Mouse (Mus musculus) neural tube, embryonic 11.5 days (tissue): Measurements from ENCODE around the gene Mapk10. TPM values are rescaled to one million over a fixed set of nuclear protein-coding genes. Genes with fewer than 3 reads are reported as not detected.
A peak's percentile ranks its signal among the peaks of the same experiment; 100 is the strongest.

Experiments used
- ATAC-seq: fragments of 200-750 bp; cut with Nextera tagmentation; 2 replicates; pipeline ENCODE4 v1.8.0; 2017; ENCODE audit warnings: moderate number of reproducible peaks, mild to moderate bottlenecking, moderate TSS enrichment, moderate library complexity; ENCODE audit not compliant: insufficient read depth, low FRiP score, low TSS enrichment
- DNase-seq: peaks from one replicate; pipeline ENCODE4 v3.0.0-alpha.2; 2015; ENCODE audit warnings: low spot score
- H3K27ac ChIP-seq: fragments of 300-500 bp; sonication (generic); 2 replicates; pipeline ENCODE4 v1.5.1; 2014; ENCODE audit warnings: low read depth, mild to moderate bottlenecking, low read length
- H3K27me3 ChIP-seq: fragments of 300-500 bp; sonication (generic); 2 replicates; pipeline ENCODE4 v1.6.1; 2014; ENCODE audit warnings: mild to moderate bottlenecking, low read length, mixed read lengths; ENCODE audit not compliant: control insufficient read depth, insufficient read depth
- H3K36me3 ChIP-seq: fragments of 300-500 bp; sonication (generic); 2 replicates; pipeline ENCODE4 v1.6.1; 2014; ENCODE audit warnings: mild to moderate bottlenecking, low read length, moderate library complexity, mixed read lengths; ENCODE audit not compliant: control insufficient read depth, insufficient read depth
- H3K4me1 ChIP-seq: fragments of 300-500 bp; sonication (generic); 2 replicates; pipeline ENCODE4 v1.6.1; 2014; ENCODE audit warnings: low read length, mixed read lengths; ENCODE audit not compliant: control insufficient read depth, insufficient read depth
- H3K4me2 ChIP-seq: fragments of 300-500 bp; sonication (generic); 2 replicates; pipeline ENCODE4 v1.6.1; 2014; ENCODE audit warnings: low read depth, mild to moderate bottlenecking, moderate library complexity
- H3K4me3 ChIP-seq: fragments of 300-500 bp; sonication (generic); 2 replicates; pipeline ENCODE4 v1.5.1; 2014; ENCODE audit warnings: low read depth, low read length
- H3K9ac ChIP-seq: fragments of 300-500 bp; sonication (generic); 2 replicates; pipeline ENCODE4 v1.6.1; 2014; ENCODE audit warnings: mild to moderate bottlenecking, low read length
- H3K9me3 ChIP-seq: fragments of 300-500 bp; sonication (generic); 2 replicates; pipeline ENCODE4 v1.6.1; 2016; ENCODE audit warnings: low read length; ENCODE audit not compliant: control insufficient read depth
- WGBS: fragments of 180-500 bp; shearing (Covaris S2); extraction: QIAGEN DNeasy Blood & Tissue Kit; methylation state at CpG from one replicate; pipeline ENCODE4 v1.1.7; 2014; 5-methylcytosine and 5-hydroxymethylcytosine counted together
- polyA plus RNA-seq: library from polyadenylated mRNA; unstranded; fragments of >200 nt; fragmentation: Nextera tagmentation; extraction: Ambion mirVana; gene quantifications from 2 replicates; pipeline ENCODE4 v1.2.1, GENCODE M21; 2014

Gene Mapk10
- polyA plus RNA-seq, 1 experiment from 2014 or later = 46.3 TPM

DNA sequence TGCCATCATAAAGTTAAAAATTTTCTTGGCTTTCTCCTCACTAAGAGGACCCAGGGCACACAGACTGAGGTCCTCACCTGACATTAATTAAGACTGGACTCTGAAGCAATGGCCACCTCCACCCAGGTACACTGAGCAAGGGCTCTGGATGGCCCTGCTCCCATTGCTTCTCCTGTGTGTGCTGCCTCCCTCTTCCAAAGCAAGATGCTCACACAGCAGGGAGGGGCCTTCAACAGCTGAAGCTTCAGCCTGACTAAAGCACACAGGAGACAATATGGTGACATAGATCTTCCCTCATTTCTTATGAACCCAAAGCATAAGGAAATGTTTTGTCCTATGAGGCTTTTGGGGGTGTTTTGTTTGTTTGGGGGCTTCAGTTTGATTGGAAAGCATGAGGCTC, 215.2 kb downstream of the Mapk10 start:
- DNase-seq = no peak
- H3K4me1 ChIP-seq = no peaks in the 10 kb centered on the region
- no peaks in the 10 kb centered on the region for H3K36me3 ChIP-seq
- no peak overlapping the region for H3K4me3 ChIP-seq
- H3K9me3 ChIP-seq = no peaks in the 10 kb centered on the region
- H3K27me3 ChIP-seq = no peaks in the 10 kb centered on the region
- H3K27ac ChIP-seq = no peak overlapping the region
- H3K4me2 ChIP-seq = no peak overlapping the region
- ATAC-seq = no peak
- no peak overlapping the region for H3K9ac ChIP-seq

DNA sequence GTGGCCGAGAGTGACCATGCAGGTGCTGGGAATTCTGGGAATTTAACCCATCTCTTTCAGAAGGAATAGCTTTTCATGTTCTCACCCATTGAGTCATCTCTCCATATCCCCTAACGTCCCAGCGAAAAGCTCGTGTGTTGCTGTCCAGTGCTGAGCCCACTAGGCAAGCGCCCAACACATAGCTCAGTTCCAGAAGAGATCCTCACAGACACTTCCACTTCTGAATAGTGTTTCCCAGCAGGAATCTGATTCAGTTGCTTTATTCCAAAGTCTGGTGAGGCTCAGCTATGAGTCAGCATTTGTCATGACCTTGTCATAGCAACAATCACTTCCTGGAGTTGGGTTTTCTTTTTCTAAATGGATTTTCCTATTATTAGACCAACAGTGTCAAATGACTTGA, 217.2 kb downstream of the Mapk10 start:
- Histone ChIP-seq H3K27me3 (no peaks in the 10 kb centered on the region), H3K4me3 (no peak overlapping the region), H3K4me1 (no peaks in the 10 kb centered on the region), H3K36me3 (no peaks in the 10 kb centered on the region), H3K27ac (no peak overlapping the region), H3K9ac (no peak overlapping the region), H3K4me2 (no peak overlapping the region), H3K9me3 (no peaks in the 10 kb centered on the region)
- WGBS = 88% methylated on average over 5 of the region's 5 CpGs
- DNase-seq = no peak
- ATAC-seq = no peak

DNA sequence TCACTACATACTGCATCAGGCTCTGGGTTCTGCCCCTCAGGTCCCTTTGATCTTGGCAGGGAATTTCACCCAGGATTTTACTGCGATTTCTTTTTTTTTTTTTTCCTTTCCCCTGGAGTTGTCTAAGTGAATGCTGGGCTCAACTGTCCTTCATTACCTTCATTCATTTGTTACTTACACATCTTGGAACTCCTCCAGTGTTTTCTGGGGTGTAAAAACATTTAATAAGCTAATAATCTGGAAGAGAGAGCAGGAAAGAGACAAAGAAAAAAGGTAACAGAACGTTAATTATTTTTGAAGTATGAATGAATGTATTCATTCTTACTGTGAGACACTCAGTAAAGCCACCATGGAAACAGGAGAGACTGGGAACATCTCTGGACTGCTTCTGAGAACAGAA, 219.4 kb downstream of the Mapk10 start:
- H3K27ac ChIP-seq = no peak overlapping the region
- no peaks in the 10 kb centered on the region for H3K27me3 ChIP-seq
- WGBS = 67% methylated on average over 2 of the region's 2 CpGs
- ATAC-seq (no peak), DNase-seq (no peak)
- no peak overlapping the region for H3K9ac ChIP-seq
- H3K4me2 ChIP-seq = no peak overlapping the region
- H3K4me3 ChIP-seq = no peak overlapping the region
- H3K4me1 ChIP-seq = no peaks in the 10 kb centered on the region
- no peaks in the 10 kb centered on the region for H3K9me3 ChIP-seq
- no peaks in the 10 kb centered on the region for H3K36me3 ChIP-seq

DNA sequence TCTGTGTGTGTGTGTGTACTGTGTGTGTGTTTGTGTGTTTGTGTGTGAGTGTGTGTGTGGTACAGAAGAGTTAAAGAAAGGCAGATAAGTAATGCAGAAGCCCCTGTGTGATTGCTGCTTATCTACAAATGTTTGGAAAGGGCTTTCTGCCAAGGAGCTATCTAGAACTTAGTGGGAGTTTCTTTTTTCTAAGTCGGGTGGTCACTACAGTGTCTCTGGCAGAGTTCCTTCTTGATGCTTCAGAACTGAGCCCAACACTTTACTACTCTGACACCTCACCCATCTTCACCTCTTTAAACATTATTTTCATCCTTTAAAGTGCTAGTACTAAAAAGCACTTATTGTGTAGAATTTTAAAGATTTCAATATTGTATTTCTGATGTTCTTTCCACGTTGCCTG, 232.8 kb downstream of the Mapk10 start:
- no peak for DNase-seq

DNA sequence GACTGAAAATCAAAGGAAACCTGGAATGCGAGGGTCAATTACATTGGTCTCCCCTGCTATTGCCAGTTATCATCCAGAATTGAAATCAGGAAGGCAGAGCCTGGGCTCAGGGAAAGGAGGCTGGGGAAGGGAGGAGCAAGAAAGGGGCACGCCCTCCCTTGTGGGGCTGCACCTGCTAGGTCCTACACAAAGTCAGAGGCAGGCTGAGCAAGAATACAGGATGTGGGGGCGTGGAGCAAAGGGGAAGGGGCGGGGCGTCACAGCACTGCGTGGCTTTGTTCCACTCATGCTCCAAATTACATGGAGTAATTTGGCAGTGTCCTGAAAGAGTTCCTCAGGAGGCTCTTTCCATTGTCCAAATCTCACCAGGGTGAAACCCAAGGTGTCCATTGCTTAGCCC, 234.0 kb downstream of the Mapk10 start:
- Histone ChIP-seq H3K9ac (no peak overlapping the region), H3K9me3 (no peaks in the 10 kb centered on the region), H3K27ac (no peak overlapping the region), H3K4me1 (no peaks in the 10 kb centered on the region), H3K4me3 (no peak overlapping the region), H3K27me3 (no peaks in the 10 kb centered on the region), H3K36me3 (no peaks in the 10 kb centered on the region), H3K4me2 (no peak overlapping the region)
- DNase-seq (peak; percentile 23), ATAC-seq (peak; percentile 41; the same call in 1 of the 2 replicates)
- 51% methylated on average over 6 of the region's 6 CpGs for WGBS

More for the DNA sequence above, 232.8 kb downstream of the Mapk10 start:
- no peaks in the 10 kb centered on the region for H3K27me3 ChIP-seq
- 86% methylated on average over 2 of the region's 2 CpGs for WGBS
- no peak overlapping the region for H3K4me3 ChIP-seq
- H3K9me3 ChIP-seq = no peaks in the 10 kb centered on the region
- no peaks in the 10 kb centered on the region for H3K36me3 ChIP-seq
- no peak for ATAC-seq
- H3K4me1 ChIP-seq = no peaks in the 10 kb centered on the region
- no peak overlapping the region for H3K27ac ChIP-seq
- H3K4me2 ChIP-seq = no peak overlapping the region
- no peak overlapping the region for H3K9ac ChIP-seq

DNA sequence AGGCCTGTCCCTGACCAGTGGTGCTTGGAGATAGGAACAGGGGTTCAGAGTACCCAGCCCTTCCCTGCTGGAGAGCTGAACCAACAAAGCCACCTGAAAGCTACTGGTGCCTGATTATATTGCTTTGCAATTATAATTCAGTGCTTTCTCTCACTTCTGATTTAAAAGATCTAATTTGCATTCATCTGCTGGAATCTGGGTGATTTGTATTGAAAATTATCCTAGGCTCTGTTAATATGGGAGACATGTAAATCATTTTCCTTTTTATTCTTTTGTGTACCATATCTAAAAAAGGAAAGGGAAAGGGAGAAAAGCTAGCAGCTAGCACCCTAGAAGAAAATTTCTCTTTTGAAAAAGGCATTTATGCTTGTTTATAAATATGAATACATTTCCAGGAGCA, 234.6 kb downstream of the Mapk10 start:
- DNase-seq = no peak

DNA sequence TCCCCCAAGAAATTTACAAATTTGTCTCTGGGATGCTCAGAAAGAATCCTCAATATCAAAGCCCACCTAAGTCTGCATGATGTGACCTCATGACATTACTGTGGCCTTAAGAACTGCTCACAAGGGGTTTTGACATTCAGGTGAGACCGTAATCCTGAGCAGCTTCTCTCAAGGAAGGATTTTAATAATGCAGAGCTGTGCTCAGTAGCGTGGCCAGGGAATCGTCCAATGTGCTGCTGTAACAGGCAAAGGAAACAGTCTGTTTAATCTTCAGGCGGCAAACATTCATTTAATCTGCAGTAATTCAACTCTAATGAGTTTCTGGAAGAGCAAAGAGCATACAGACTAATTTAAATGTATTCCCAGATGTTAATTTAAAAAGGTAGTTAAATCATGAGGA, 236.7 kb downstream of the Mapk10 start:
- Histone ChIP-seq H3K4me3 (no peak overlapping the region), H3K9ac (no peak overlapping the region), H3K4me2 (no peak overlapping the region), H3K36me3 (no peaks in the 10 kb centered on the region), H3K9me3 (no peaks in the 10 kb centered on the region), H3K4me1 (no peaks in the 10 kb centered on the region), H3K27ac (no peak overlapping the region), H3K27me3 (no peaks in the 10 kb centered on the region)
- WGBS = 81% methylated on average over 4 of the region's 4 CpGs
- ATAC-seq (no peak), DNase-seq (no peak)

More for the DNA sequence above, 234.6 kb downstream of the Mapk10 start:
- Histone ChIP-seq H3K27ac (no peak overlapping the region), H3K27me3 (no peaks in the 10 kb centered on the region), H3K9ac (no peak overlapping the region), H3K4me2 (no peak overlapping the region), H3K36me3 (no peaks in the 10 kb centered on the region), H3K4me3 (no peak overlapping the region), H3K9me3 (no peaks in the 10 kb centered on the region), H3K4me1 (no peaks in the 10 kb centered on the region)
- ATAC-seq = no peak

DNA sequence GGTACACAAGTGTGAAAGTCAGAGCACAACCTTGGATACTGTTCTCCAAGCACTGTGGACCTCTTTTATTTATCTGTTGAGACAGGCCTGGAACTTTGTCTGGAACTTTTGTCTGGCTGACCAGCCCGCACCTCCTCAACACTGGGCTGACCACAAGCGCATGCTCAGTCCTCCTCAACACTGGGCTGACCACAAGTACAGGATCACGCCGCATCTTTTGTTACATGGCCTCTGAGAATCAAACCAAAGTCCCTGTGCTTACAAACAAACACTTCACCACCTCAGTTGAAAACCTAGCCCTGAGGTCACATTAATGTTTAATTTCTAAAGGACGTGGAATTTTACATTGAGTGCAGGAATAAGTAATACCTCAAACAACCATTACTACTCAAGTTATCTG, 246.7 kb downstream of the Mapk10 start:
- 93% methylated on average over 5 of the region's 5 CpGs for WGBS
- H3K4me3 ChIP-seq = no peak overlapping the region
- H3K36me3 ChIP-seq = no peaks in the 10 kb centered on the region
- no peaks in the 10 kb centered on the region for H3K27me3 ChIP-seq
- no peaks in the 10 kb centered on the region for H3K4me1 ChIP-seq
- no peak for DNase-seq
- no peak overlapping the region for H3K27ac ChIP-seq
- H3K4me2 ChIP-seq = no peak overlapping the region
- no peak for ATAC-seq
- H3K9me3 ChIP-seq = no peaks in the 10 kb centered on the region
- no peak overlapping the region for H3K9ac ChIP-seq

DNA sequence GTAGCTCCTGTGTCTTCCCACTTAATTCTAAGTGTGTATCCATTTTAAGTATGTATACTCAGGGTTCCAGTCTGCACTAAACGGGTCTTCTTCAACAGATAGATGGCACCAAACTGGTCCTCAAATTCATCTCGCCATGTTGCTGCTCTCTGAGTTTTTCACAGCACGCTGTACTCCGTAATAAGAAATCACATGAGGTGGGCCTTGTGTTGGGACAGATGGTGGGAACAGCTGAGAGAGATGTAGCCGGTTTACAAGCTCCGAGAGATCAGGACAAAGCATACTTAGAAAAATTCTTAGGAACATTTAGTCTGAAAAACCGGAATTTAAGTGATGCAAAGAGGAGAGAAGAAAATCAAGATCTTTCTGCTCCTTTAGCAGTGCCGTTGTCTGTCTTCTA, 257.7 kb downstream of the Mapk10 start:
- no peak overlapping the region for H3K9ac ChIP-seq
- H3K4me1 ChIP-seq = no peaks in the 10 kb centered on the region
- no peak overlapping the region for H3K4me3 ChIP-seq
- DNase-seq (no peak), ATAC-seq (no peak)
- no peaks in the 10 kb centered on the region for H3K27me3 ChIP-seq
- no peaks in the 10 kb centered on the region for H3K9me3 ChIP-seq
- H3K27ac ChIP-seq = no peak overlapping the region
- no peaks in the 10 kb centered on the region for H3K36me3 ChIP-seq
- no peak overlapping the region for H3K4me2 ChIP-seq
- WGBS = 87% methylated on average over 8 of the region's 8 CpGs
